Mouse (Mus musculus): ENCODE results near the gene Neurl1b.

Gene Neurl1b

DNA sequence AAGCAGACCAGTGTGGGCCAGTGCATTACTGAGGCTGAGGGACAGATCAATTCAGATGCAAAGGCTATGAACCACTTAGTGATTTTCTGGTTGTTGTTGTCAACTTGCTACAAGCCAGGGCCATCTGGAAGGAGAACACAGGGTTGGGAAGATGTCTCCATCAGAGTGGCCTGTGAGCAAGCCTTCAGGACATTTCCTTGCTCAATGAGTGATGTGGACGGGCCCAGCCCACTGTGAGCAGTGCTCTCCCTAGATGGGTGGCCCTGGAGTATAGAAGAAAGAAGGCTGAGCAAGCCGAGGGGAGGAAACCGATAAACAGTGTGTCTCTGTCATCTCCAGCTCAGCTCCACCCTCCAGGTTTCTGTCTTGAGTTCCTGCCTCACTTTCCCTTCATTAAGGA lies 34.8 kb downstream of the Neurl1b start:
- in situ Hi-C loops (cut with MboI, MseI): no loop called here

GRCm38 (mm10) chr17:26451651-26452295 lies 37.1 kb downstream of the Neurl1b start:
- in situ Hi-C loops (cut with MboI, MseI): no loop called here

- in situ Hi-C loops (cut with MboI, MseI): no loop called here
Observed at GRCm38 (mm10) chr17:26452371-26452972, 37.8 kb downstream of the Neurl1b start.

GRCm38 (mm10) chr17:26457506-26457905 lies 42.9 kb downstream of the Neurl1b start:
- in situ Hi-C loops (cut with MboI, MseI): no loop called here

DNA sequence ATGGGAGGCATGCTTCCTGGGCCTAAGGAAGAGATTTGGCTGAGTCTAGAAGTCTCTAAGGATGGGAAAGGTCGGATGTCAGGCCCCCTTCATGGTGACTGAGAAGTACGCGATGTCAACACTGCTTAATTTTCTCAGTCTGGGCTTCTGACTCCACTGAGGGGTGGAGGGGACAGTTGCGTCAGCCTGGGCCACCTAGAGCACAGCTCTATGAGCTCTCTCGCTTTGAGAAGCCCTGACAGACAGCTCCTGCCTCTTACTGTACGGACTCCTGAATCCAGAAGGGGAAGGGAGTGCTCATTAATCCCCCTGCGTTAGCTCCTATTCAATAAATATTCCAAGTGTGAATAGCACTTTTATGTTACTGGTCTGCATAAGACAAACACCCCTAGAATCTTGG lies 43.4 kb downstream of the Neurl1b start:
- in situ Hi-C loops (cut with MboI, MseI): no loop called here

- in situ Hi-C loops (cut with MboI, MseI): no loop called here
Observed at GRCm38 (mm10) chr17:26462634-26463170, 48.1 kb downstream of the Neurl1b start.

- in situ Hi-C loops (cut with MboI, MseI): no loop called here
Observed at GRCm38 (mm10) chr17:26463432-26463831, 48.8 kb downstream of the Neurl1b start.

GRCm38 (mm10) chr17:26463984-26464383 lies 49.4 kb downstream of the Neurl1b start:
- in situ Hi-C loops (cut with MboI, MseI): no loop called here

DNA sequence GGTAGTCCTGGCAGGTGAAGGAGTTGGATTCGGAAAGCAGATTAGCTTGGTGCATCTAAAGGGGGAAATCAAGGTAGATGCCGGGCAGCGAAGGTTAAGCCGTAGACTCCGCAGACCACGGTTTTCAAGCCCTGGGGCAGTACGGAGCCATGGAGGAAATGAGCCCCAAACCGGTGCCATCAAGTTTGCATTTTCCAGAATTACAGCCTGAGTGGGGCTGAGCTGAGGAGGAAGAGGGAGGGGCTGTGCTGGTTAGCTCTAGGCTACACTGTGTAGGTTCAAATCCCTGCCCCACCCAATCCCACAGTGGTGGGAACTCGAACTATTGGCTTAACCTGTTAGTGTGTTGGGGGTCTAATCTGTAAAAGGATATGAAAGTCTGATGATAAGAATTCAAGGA lies 49.9 kb downstream of the Neurl1b start:
- in situ Hi-C loops (cut with MboI, MseI): no loop called here

DNA sequence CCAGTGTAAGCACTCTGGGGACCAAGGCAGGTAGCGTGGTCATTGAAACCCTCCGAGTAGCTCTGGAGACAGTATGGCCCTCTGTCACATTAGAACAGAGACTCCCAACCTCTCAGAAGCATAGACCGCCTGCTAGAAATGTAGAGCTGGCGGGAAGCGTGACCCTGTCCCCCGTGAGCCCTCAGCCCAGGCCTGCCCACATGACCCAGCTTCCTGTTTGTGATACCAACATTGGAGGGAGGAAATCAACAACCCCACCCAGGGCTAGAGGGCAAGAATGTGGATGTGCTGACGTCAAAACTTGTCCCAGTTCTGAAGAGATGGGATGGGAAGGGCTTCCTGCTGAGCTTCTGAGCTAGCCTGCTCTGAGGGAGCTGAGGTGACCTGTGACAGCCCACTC lies 50.3 kb downstream of the Neurl1b start:
- in situ Hi-C loops (cut with MboI, MseI): loop anchor here (5.0 kb wide), 1 partner anchor 172 kb away; no protein-coding TSS in a partner anchor

- in situ Hi-C loops (cut with MboI, MseI): loop anchor here (5.0 kb wide), 1 partner anchor 171 kb away; no protein-coding TSS in a partner anchor
Observed at GRCm38 (mm10) chr17:26466741-26467150, 52.1 kb downstream of the Neurl1b start.

- in situ Hi-C loops (cut with MboI, MseI): loop anchor here (5.0 kb wide), 1 partner anchor 170 kb away; no protein-coding TSS in a partner anchor
Observed at GRCm38 (mm10) chr17:26467619-26468018, 53.0 kb downstream of the Neurl1b start.

- in situ Hi-C loops (cut with MboI, MseI): loop anchor here (5.0 kb wide), 1 partner anchor 169 kb away; no protein-coding TSS in a partner anchor
Observed at GRCm38 (mm10) chr17:26468102-26468894, 53.7 kb downstream of the Neurl1b start.

- in situ Hi-C loops (cut with MboI, MseI): no loop called here
Observed at GRCm38 (mm10) chr17:26476871-26477270, 62.2 kb downstream of the Neurl1b start.

DNA sequence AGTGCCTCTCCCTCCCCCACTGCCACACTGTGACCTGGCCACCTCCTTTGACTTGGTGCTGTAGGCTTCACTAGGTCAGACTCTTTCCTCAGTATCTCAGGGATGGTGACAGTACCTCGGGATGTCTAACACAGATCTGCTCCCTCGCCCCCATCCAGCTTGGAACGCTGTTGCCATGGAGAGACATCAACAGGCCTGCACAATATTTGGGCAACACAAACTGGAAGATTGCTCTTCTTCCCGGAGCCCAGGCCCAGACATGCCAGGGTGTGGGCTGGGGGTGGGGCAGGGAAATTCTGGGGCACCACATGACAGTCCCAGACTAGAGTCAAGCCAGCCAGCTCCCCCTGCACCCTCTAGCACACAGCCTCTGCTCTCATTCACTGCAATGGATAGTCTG lies 64.0 kb downstream of the Neurl1b start:
- in situ Hi-C loops (cut with MboI, MseI): no loop called here

GRCm38 (mm10) chr17:26479619-26480018 lies 65.0 kb downstream of the Neurl1b start:
- in situ Hi-C loops (cut with MboI, MseI): no loop called here

DNA sequence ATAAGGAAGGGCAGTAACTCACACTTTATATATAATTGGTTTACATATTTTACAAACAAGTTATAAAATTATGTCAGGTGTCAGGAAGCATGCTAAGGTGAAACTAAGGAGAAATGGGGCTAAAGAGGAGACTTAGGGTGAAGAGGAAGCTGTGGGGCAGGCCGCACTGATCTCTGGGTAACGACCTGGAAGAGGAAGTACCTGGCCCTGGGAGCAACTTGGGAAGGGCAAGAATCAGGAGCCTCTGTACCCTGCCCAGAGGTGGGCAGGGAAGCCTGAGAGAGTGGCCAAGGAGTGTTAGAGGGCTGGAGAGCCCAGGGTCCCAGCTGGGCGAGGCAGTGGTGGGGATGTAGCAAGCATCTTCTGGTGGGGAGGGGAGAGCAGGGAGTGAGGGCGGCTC lies 66.3 kb downstream of the Neurl1b start:
- in situ Hi-C loops (cut with MboI, MseI): no loop called here

GRCm38 (mm10) chr17:26484626-26485421 lies 70.2 kb downstream of the Neurl1b start:
- in situ Hi-C loops (cut with MboI, MseI): no loop called here

DNA sequence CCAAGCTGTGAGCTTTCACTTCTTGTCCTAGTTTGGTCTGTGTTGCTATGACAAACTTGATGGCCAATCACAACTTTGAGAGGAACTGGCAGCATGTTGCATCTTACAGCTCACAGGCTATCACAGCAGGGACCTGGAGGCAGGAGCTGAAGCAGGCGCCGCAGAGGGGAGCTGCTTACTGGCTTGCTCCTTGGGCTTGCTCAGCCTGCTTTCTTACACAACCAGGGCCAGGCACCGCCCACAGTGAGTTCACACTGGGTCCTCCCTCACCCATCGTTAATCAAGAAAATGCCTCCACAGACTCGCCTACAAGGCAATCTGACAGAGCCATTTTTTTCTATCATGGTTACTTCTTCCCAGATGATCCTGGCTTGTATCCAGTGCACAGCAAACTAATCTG lies 72.6 kb downstream of the Neurl1b start:
- in situ Hi-C loops (cut with MboI, MseI): no loop called here

- in situ Hi-C loops (cut with MboI, MseI): no loop called here
Observed at GRCm38 (mm10) chr17:26487917-26488316, 73.3 kb downstream of the Neurl1b start.

- in situ Hi-C loops (cut with MboI, MseI): no loop called here
Observed at GRCm38 (mm10) chr17:26488711-26489403, 74.2 kb downstream of the Neurl1b start.

Data from T-helper 2 cell (primary cell).